Mouse (Mus musculus) mesoderm, embryonic 11.5 days (tissue): ENCODE measurements around the gene Il34.

Experiments
- DNase-seq: peaks from one replicate; pipeline ENCODE4 v3.0.0-alpha.2; 2012; ENCODE audit warnings: low read depth, low spot score

Il34 gene

DNA sequence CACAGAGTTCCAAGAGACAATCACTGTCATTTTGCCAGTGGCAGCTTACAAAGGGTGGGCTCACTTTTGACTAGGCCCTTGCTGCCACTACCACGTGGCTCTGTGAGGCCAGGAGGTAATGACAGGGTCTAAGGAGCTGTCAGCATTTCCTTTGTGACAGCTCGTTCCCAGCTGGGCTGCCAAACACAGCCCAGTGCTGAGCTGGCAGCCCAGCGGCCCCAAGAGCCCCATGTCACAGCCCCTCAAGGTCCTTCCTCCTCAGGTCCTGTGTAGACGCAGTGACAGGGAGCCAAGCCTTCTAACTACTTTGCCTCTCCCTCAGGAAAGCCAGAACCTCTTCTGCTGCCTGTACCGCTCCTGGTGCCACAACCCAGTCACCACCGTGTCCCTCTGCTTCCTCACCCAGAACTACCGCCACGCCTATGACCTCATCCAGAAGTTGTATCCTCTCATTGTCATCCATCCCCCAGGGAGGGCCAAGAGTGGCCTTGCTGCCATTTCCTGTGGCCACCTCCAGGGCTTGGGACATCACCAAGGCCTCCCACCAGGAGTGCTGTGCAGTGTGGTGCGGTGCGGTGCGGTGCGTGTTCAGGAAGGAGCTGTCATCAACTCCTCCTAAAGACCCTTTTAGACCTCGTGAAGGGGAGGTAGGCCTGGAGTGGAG, 94.3 kb downstream of the Il34 start:
- no peak for DNase-seq

GRCm38 (mm10) chr8:110710593-110710992, 95.1 kb downstream of the Il34 start:
- no peak for DNase-seq

DNA sequence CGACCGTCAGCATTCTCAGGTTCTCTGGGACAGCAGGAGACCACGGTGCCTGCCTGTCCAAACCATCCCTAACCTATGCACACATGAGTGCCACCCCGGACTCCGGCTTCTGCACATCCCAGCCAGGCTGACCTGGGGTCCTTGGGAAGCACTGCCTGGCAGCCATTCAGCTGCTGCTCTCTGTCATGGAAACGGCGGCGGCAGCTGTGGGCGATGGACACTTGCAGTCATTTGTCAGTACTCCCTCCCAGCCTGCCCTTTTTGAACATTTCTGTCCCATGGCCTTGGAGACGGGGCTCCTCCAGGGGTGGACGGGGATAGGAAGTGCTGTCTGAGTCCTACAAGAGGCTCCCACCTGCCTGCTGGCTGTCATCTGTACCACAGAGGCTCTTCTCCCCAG, 97.3 kb downstream of the Il34 start:
- no peak for DNase-seq

DNA sequence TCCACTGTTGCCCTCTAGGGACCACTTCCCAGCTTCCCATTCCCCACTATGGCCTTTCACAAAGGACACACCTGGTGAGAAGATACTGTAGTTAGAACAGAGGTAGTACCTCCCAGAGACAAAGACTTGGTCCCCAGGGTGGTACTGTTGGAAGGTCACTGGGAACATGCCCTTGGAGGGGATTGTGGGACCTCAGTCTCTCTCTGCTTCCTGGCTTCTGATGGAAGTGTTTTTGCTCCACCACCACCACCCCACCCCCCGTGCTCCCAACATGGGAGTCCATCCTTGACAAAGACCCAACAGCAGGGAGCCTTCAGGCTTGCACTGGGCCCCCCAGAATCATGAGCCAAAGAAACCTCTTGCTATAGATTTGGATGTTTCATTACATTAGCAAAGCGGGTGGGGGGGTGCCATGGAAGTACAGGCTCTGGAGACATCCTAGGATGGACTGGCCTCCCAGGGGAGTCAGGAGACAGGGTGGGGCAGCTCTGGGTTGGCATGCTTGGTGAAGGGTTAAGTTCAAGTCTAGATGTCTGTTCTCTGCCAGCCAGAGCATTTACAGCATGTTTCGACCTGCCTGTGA, 99.3 kb downstream of the Il34 start:
- DNase-seq: no peak

DNA sequence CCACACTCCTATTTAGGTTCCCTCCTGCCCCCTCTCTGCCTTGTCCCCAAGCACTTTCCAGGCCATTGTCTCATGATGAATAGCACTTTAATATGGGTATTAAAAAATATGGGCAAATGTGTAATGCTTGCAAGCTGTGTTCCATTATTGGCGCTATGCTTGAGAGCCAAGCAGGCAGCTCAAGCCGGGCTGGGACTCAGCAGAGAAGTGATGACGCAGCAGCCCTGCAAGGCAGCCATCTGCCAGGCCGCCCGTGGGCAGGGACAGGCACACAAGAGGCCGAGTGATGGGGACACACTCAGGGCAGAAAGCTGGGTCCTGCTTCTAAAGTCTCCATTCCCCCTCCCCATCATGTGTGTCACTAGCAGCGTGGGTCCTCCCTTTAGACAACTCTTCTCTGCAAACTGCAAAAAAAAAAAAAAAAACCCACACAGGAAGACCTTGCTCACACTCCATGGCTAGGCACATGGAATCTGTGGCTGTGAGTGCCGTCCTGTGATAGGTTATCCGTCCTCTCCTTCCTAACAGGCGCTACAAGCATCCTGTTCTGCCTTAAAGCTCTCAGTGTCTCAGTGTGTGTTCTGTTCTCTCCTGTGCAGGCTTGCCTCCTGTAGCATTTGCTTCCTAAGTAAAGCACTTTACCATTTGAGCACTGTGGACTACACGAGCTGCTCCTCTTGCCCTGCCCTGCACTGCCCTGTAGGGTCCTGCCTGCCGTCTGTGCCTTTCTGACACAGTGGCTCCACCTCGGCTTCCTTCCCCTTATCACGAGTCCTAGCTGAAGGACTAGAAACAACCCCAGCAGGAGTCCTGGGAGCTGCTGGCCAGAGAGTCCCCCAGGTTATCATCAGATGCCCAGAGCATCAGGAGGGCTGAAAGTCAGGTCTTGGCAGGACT, 100.1 kb downstream of the Il34 start:
- no peak for DNase-seq

- no peak for DNase-seq
Measured at GRCm38 (mm10) chr8:110704103-110704502, 101.6 kb downstream of the Il34 start.

DNA sequence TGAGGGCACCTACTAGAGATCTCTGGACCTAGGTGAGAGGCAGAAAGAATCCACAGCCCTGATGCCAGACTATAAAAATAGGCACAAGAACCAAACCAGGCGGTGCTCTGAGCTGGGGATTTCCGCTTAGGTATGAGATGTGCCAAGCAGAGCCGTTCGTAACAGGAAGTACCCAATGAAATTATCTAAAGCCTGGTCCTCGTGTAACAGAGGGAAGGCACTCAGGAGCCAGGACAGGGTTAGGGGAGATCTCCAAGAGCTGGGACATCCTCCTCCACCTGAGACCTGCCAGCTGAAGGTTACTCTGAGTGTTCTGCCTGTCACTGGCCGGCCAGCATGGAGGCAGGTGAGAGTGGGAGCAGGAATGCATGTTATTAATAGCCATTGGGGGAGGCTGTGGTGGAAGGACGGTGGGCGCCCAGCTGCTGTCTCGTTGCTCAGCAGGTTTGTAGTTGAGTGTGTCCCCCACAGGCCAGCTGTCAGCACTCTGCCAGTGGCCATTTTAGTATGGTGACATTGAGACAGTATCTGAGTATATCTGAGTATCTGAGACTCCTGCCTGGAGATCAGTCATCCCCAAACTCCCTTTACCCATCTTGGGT, 102.2 kb downstream of the Il34 start:
- no peak for DNase-seq

DNA sequence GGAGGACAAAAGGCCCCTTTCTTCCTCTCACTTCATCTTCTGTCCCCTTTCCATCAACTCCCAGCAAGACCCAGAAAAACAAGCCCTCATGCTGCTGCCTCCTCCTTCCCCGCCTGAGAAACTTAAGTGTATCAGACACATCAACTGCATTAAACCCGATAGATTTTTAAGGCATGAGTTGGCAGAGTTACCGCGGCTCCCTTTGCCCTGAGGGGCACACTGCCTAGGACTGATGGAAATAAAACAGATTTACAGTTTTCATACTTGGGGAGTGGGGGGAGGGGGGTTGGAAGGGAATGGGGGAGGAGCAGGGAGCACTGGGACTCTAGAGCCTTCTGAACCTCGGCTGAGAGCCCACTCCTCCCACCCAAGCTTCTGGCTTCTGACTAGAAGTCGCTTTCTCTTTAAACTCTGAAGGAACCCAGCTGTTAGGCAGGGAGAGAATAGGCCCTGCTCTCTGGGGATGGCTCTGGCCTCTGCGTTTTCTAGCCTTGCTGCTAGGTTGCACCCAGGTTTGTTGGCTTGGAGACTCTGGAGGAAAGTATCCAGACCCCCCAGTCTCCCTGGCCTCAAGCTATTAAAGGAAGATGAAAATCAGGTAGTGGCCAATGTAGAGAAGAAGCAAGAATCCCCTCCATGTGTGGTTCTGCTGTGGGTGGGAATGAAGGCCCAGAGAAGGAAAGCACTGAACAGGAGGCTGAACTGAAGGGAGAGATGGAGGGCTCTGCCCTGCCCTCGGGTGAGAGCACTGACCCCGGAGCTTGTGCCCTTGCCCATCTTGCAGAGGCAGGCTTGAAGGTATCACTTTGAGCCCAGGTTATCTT, 102.9 kb downstream of the Il34 start:
- DNase-seq: no peak

DNA sequence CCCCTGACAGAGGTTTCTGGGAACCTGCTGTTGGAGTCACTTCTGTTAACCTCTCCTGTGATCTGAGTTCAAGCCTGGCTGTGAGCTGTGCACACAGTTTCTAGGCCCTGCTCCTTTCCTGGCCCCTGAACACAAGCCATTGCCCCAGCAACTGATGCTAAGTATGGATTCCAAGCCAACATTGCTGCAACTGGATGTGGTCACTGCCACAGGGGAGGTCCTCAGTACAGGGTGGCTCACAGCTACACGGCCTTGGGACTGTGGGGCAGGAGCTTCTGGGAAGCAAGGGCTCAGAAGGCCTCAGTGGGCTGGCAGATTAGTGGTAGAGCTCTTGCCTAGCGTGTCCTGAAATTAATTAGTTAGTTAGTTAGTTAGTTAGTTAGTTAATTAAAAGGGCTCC, 105.2 kb downstream of the Il34 start:
- DNase-seq: no peak

- DNase-seq: no peak
Measured at GRCm38 (mm10) chr8:110699501-110699900, 106.2 kb downstream of the Il34 start.

DNA sequence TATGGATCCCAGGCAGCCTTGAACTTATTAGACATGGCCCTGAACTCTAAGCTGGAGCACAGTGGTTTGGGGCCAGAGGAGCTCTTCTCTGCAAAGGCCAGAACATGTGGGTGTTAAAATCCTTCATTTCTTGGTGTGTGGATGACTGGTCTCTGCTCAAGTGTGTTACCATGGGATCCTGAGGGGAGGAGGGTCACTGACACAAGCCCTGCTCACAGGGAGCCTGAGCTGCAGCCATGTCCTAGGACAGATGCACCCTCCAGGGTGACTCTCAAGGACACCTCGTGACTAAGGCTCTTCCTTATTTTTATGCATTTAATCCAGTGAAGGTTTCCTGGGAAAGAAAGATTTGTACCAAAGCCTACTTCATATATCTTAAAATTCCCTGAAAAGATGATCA, 107.6 kb downstream of the Il34 start:
- no peak for DNase-seq

DNA sequence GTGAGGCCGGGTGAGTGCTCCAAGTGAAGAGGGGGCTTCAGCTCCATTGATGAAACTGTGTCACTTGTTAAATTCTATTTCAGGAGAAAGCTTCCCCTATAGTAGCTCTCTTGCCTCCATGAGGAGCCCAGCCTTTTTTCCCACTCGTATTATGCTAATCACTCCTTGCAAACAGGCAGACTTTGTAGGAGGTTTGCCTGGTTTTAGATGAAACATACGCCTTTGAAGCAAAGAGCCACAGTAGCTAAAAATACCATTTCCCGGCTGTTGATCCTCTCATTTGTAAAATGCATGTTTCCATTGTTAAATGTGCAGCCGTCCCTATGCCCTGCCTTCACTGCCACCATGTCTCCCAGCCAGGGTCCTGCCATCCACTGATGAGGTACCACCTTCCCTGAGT, 108.2 kb downstream of the Il34 start:
- no peak for DNase-seq

DNA sequence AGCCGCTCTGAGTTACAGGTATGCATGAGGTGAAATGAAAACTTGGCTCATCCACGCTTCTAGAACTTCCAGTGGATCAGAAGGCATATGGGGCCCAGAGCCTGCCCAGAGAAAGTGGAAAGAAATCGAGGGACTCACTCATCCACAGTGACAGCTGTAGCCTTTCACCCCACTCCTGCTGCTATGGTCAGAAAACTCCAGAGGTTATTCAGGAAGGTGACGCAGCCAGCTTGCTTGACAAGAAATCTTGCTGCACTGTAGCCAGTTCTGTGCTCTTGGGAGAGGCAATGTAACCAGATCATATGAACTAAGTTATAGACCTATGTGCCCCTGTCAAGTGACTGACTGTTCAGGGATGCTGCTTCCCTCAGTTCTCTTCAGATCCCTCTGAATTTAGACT, 109.7 kb downstream of the Il34 start:
- no peak for DNase-seq

DNA sequence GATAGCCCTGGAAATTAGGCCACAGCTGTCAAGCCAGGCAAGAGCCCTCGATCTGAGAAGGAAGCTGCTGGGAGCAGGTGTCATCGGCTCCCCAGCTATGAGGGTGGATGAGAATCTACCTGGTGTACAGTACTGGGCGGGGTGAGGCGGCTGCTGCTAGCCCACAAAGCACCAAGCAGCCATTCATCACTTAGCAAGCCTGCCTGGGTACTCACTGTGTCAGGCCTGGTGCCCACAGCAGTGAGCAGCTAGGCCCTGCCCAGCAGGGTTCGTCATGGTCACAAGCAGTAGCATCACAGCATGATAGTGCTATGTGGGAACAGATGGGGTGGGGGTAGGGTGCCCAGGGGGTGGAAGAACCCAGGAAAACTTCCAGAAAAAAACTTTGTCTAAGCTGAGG, 110.3 kb downstream of the Il34 start:
- DNase-seq: no peak

DNA sequence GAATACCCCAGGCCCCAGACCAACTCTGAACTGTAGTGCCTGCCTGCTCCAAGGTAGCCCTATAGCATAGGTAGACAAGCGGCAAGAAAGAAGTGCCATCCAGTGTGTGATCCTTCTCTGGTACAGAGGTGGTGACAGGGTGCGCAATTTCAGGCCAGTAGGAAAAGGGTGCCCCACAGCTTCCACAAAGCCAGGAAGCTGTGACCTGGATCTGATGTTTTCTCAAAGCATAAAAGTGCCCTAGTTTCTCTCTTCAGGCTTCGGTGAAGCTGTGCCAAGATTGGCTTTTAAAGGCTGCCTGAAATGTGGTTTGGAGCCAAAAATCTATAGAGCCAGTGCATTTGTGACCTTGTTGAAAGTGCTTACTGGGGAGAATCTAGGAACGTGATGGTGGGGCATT, 110.9 kb downstream of the Il34 start:
- DNase-seq: no peak

DNA sequence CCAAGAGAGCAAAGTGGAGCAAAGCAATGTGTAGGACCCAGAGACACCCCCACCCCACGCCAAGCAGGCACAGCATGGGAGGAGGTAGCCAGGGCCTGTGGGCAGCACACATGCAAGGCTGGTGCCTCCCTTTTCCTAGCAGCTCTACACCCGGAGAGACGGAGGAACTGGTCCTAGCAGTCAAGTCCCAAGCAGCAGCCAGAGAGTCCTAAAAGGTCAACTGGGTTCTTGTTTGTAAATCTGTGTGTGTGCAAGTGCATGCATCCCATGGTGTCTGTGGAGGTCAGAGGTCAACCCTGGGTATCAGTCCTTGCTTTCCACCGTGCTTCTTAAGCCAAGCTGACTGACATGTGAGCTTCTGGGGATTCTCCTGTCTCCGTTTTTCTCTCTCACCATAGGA, 111.5 kb downstream of the Il34 start:
- DNase-seq: no peak
